Mouse (Mus musculus) thymus, postnatal 0 days (tissue): ENCODE measurements around the gene Grin2a. TPM values are rescaled to one million over a fixed set of nuclear protein-coding genes. Genes with fewer than 3 reads are reported as not detected.

Source experiments
- DNase-seq: peaks from one replicate; pipeline ENCODE4 v3.0.0-alpha.2; 2015; ENCODE audit warnings: low spot score
- polyA plus RNA-seq: library from polyadenylated mRNA; unstranded; fragments of >200 nt; fragmentation: Nextera tagmentation; extraction: Ambion mirVana; gene quantifications from 2 replicates; pipeline ENCODE4 v1.2.1, GENCODE M21; 2015

Gene Grin2a
- polyA plus RNA-seq, 1 experiment from 2014 or later = not detected

GRCm38 (mm10) chr16:9753045-9753444 lies 242.3 kb downstream of the Grin2a start:
- DNase-seq = no peak

GRCm38 (mm10) chr16:9752600-9752999 lies 242.8 kb downstream of the Grin2a start:
- no peak for DNase-seq

GRCm38 (mm10) chr16:9751045-9751569 lies 244.3 kb downstream of the Grin2a start:
- DNase-seq = no peak

DNA sequence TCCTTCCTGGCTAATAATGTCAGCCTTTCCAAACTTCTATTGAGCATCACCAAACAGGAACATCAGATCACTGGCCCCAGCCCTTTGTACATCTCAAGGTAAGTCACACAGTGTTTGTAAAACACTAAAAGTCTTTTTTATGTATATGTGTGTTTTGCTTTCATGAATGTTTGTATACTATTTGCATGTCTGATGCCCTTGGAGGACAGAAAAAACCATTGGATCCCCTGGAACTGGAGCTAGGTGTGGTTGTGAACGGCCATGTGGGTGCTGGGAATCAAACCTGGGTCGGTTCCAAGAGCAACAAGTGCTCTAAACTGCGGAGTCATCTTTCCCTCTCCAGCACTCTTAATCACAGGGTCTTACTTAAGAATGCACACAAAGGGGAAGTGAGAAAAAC lies 245.7 kb downstream of the Grin2a start:
- no peak for DNase-seq

DNA sequence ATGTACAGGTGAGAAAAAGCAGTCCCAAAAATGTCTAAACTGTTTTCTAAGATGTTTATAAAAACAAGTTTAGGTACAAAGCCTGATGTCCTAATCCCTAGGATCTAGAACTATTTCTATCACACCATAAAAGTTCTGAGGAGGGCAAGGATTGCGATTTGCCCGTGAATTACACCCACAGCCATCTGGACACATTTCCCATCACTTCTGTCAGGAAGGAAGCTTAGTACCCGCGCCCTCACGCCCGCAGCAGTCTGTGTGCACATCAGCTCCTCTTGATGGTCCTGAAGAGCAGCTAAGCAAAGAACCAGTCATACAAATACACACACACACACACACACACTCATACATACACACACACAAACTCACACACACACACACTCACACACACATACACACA lies 252.9 kb downstream of the Grin2a start:
- no peak for DNase-seq

- DNase-seq = no peak
Measured at GRCm38 (mm10) chr16:9738679-9739078, 256.7 kb downstream of the Grin2a start.

GRCm38 (mm10) chr16:9737131-9737530 lies 258.2 kb downstream of the Grin2a start:
- no peak for DNase-seq

- DNase-seq = no peak
Measured at GRCm38 (mm10) chr16:9735365-9736080, 259.8 kb downstream of the Grin2a start.

DNA sequence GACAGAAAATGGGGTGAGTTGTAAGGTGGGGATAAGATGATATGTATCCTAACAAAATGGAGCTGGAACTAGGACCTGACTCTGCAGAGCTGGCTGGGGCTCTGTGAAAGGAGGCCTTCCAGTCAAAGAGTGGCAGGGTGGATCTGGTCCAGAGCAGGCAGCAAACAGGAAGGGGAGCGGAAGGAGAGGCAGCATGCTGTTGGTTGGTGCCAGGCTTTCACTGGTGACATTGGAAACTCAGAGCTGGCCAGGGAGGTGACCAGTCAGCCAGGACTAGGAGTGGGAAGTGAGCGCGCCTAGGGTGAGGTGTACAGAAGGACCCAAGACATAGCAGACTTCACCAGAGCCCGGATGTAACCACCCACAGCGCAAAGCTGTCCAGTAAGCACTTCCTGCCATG lies 267.8 kb downstream of the Grin2a start:
- DNase-seq = no peak

GRCm38 (mm10) chr16:9725578-9726113 lies 269.7 kb downstream of the Grin2a start:
- DNase-seq = no peak

- DNase-seq = no peak
Measured at GRCm38 (mm10) chr16:9711398-9711797, 284.0 kb downstream of the Grin2a start.

DNA sequence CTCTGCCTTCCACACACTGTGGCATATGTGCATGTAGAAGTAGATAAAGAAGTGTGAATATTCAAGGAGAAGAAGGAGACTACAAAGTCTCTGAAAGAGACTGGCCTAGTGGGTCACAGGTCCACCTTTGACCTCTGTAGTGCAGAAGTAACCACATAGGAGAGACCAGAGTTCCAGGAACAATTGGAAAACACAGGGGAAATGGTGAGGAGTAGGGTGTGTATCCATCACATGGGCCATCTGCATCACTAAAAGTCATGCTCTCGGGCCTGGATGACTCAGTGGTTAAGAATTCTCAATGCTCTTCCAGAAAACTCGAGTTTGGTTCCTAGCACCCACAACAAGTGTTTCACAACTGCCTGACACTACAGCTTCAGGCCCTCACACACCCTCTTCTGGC lies 285.4 kb downstream of the Grin2a start:
- no peak for DNase-seq

GRCm38 (mm10) chr16:9697141-9697540 lies 298.2 kb downstream of the Grin2a start:
- no peak for DNase-seq

GRCm38 (mm10) chr16:9694081-9694480 lies 301.3 kb downstream of the Grin2a start:
- no peak for DNase-seq

GRCm38 (mm10) chr16:9688523-9689140 lies 306.7 kb downstream of the Grin2a start:
- no peak for DNase-seq

- DNase-seq = no peak
Measured at GRCm38 (mm10) chr16:9680572-9680971, 314.8 kb downstream of the Grin2a start.

DNA sequence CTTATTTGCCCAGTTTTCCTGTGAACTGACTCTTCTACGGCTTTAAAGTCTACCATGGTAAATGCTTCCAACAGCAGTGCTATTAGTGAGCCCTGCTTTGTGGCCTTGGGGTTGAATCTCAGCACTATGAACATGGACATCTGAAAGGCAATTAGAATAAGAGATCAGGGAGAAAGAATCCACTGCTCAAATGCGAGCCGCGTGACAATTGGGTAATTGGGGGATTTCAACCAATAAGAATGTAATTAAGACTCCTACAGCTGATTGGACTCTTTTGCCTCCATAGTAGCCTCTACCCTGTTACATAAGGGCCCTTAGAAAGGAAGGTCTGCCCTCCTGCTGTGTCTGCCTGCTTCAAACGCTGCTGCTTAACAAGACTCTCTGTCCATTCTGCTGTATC lies 315.4 kb downstream of the Grin2a start:
- no peak for DNase-seq

- no peak for DNase-seq
Measured at GRCm38 (mm10) chr16:9678750-9679149, 316.6 kb downstream of the Grin2a start.

DNA sequence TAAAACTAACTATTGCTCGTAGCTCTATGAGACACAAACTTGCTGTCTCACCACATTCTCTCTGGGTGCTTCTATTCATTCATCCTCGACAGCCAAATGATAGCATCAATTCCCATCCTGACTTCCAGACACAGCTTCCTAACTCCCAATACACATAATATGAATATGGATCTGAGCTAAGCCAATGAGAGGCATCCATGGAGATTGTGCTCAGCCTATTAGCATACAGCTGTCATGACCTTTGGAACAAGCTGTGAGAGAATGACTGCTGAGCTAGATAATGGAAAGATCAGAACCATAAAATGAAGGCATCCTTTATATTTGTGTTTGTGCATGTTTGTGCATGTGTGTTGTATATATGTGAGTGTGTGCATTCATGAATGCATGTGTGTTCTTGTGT lies 323.0 kb downstream of the Grin2a start:
- no peak for DNase-seq

DNA sequence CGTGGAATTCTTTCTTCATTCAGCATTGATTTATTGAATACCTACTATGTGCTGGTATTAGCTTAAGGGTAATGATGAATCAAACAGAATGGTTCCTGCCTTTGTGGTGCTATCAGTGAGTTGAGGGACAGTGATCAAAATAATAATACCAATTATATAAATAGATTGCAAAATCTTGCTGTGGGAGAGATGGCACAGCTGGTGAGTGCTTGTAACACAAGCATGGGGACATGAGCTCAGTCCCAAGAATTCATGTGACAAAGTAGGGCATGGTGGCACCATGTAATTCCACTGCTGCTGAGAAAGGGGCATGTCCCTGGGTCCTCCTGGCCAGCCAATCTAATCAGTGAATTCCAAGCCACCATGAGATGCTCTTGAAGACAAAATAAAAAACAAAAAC lies 324.1 kb downstream of the Grin2a start:
- DNase-seq = no peak

- DNase-seq = no peak
Measured at GRCm38 (mm10) chr16:9670750-9671161, 324.6 kb downstream of the Grin2a start.

- no peak for DNase-seq
Measured at GRCm38 (mm10) chr16:9665896-9666295, 329.5 kb downstream of the Grin2a start.

- no peak for DNase-seq
Measured at GRCm38 (mm10) chr16:9664060-9664459, 331.3 kb downstream of the Grin2a start.
